Mouse (Mus musculus) intestine, postnatal 0 days (tissue): ENCODE measurements around the gene Cryzl2. TPM values are rescaled to one million over a fixed set of nuclear protein-coding genes. Genes with fewer than 3 reads are reported as not detected.

ENCODE experiments used
- ATAC-seq: fragments of 200-750 bp; cut with Nextera tagmentation; 2 replicates; pipeline ENCODE4 v1.8.0; 2017; ENCODE audit warnings: mild to moderate bottlenecking, moderate TSS enrichment, moderate library complexity
- H3K27ac ChIP-seq: fragments of 300-500 bp; sonication (generic); 2 replicates; pipeline ENCODE4 v1.5.1; 2014; ENCODE audit warnings: mild to moderate bottlenecking, low read depth, low read length, moderate library complexity
- H3K27me3 ChIP-seq: fragments of 300-500 bp; sonication (generic); replicated peaks from 2 replicates; pipeline ENCODE4 v1.6.1; 2014; ENCODE audit warnings: low read length, mixed read lengths; ENCODE audit not compliant: control insufficient read depth, insufficient read depth
- H3K36me3 ChIP-seq: fragments of 300-500 bp; sonication (generic); 2 replicates; pipeline ENCODE4 v1.6.1; 2014; ENCODE audit warnings: mild to moderate bottlenecking, moderate library complexity; ENCODE audit not compliant: control insufficient read depth, insufficient read depth
- H3K4me1 ChIP-seq: fragments of 300-500 bp; sonication (generic); replicated peaks from 2 replicates; pipeline ENCODE4 v1.6.1; 2014; ENCODE audit warnings: antibody characterized with exemption, low read length, mixed read lengths; ENCODE audit not compliant: control insufficient read depth, insufficient read depth
- H3K4me2 ChIP-seq: fragments of 300-500 bp; sonication (generic); replicated peaks from 2 replicates; pipeline ENCODE4 v1.6.1; 2014; ENCODE audit warnings: low read depth, mild to moderate bottlenecking, moderate library complexity
- H3K4me3 ChIP-seq: fragments of 300-500 bp; sonication (generic); 2 replicates; pipeline ENCODE4 v1.5.1; 2014; ENCODE audit warnings: low read depth, low read length
- H3K9ac ChIP-seq: fragments of 300-500 bp; sonication (generic); 2 replicates; pipeline ENCODE4 v1.6.1; 2014; ENCODE audit warnings: mild to moderate bottlenecking, low read depth, low read length
- H3K9me3 ChIP-seq: fragments of 300-500 bp; sonication (generic); 2 replicates; pipeline ENCODE4 v1.6.1; 2016; ENCODE audit warnings: mixed run types; ENCODE audit not compliant: control insufficient read depth
- CTCF ChIP-seq: sonication (generic); IDR thresholded peaks from 2 replicates; pipeline ENCODE4 v1.5.1; 2016; ENCODE audit warnings: low read depth, mild to moderate bottlenecking, control low read depth, antibody characterized with exemption, moderate library complexity
- WGBS: fragments of 180-500 bp; shearing (Covaris S2); extraction: QIAGEN DNeasy Blood & Tissue Kit; methylation state at CpG from one replicate; pipeline ENCODE4 v1.1.7; 2014; 5-methylcytosine and 5-hydroxymethylcytosine counted together
- polyA plus RNA-seq: library from polyadenylated mRNA; unstranded; fragments of >200 nt; fragmentation: Nextera tagmentation; extraction: Ambion mirVana; gene quantifications from 2 replicates; pipeline ENCODE4 v1.2.1, GENCODE M21; 2015

Gene Cryzl2
- polyA plus RNA-seq, 1 experiment from 2014 or later = 8.8 TPM

DNA sequence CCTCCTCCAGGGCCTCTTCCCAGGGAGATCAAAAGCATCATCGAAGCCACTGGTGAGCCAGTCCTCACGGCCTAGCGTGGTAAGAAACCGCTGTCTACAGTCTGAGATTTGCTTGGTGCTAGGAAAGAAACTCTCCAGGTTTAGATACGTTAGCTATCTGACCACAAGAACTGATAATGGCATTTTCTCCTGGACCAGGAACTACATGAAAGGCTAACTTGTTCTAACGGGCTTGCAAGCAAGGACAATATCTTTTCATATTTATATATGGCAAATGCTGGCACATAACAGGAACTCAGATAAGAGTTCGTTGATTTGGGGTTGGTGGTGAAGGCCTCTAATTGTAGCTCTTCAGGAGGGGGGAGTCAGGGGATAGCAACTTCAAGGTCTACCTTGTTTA lies 66.4 kb downstream of the Cryzl2 start:
- H3K4me1 ChIP-seq = 0 out of 2 replicates have a peak, but pooled peaks cover 3% of the 10 kb centered on the region
- H3K36me3 ChIP-seq = peaks cover 6% of the 10 kb centered on the region; the same call in 1 of the 2 replicates
- no peak for TF ChIP-seq CTCF
- H3K27ac ChIP-seq = peak overlapping the region; percentile 93; the same call in 1 of the 2 replicates
- WGBS = 49% methylated on average over 7 of the region's 7 CpGs
- H3K4me3 ChIP-seq = no peak overlapping the region
- ATAC-seq = no peak
- H3K4me2 ChIP-seq = no peak overlapping the region
- no peaks in the 10 kb centered on the region for H3K9me3 ChIP-seq
- no peak overlapping the region for H3K9ac ChIP-seq
- H3K27me3 ChIP-seq = no peaks in the 10 kb centered on the region

DNA sequence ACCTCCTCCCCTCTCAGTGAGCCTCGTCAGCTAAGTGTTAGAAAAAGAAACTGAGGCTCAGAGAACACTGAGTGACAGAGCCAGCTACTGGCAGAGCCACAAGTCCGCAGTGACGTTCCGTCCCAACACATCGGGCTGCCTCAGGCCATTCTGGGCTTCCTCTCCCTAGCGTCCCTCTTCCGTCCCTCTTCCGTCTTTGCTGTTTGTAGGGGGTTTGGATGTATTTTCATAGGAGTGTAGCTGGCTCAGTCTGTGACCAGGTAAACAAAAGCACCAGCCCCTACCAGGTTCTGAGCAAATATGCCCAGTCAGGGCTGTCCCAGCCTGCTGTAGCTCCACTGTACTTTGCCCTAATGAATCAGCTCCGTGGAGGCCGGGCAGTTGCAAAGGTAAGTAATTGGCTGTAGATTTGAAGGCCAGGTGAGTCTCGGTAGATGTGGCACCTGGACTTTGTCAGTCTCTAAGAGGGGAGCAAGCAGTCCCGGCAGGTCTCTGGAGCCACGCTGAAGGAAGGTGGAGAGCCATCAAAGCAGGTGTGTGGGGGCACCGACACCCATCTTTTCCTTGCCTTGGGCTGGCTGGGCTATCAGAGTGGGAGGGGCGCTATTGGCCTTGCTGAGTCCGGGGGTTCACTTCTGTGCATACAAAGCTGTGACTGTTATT lies 67.4 kb downstream of the Cryzl2 start:
- H3K4me1 ChIP-seq = 0 out of 2 replicates have a peak, but pooled peaks cover 5% of the 10 kb centered on the region
- peaks cover 6% of the 10 kb centered on the region; the same call in 1 of the 2 replicates for H3K36me3 ChIP-seq
- H3K4me2 ChIP-seq = peak overlapping the region; percentile 60
- 42% methylated on average over 16 of the region's 16 CpGs for WGBS
- H3K9me3 ChIP-seq = no peaks in the 10 kb centered on the region
- no peak for TF ChIP-seq CTCF
- peak overlapping the region; percentile 93 for H3K27ac ChIP-seq
- peak overlapping the region; percentile 31 for H3K4me3 ChIP-seq
- no peaks in the 10 kb centered on the region for H3K27me3 ChIP-seq
- peak overlapping the region; percentile 54 for H3K9ac ChIP-seq
- ATAC-seq = peak; percentile 96

DNA sequence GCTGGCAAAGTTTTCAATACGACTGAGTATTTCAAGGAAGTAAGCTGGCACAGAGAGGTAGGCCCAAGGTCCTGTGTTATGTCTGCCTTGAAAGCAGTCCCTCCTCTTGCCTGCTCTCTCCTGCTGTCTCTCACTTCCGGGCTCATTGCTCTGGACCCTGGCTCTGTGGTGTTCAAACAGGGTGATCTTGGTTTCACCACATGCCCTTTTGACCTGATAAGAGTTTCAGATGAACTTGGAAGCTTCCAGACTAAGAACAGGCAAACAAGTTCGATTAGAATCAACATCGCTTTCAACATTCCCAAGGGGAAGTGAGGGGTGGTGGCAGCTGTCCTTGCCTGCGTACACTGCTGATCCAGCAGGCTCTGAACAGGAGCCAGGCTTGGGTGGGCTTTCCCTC lies 68.2 kb downstream of the Cryzl2 start:
- peaks cover 8% of the 10 kb centered on the region; the same call in 1 of the 2 replicates for H3K36me3 ChIP-seq
- peak overlapping the region; percentile 54 for H3K9ac ChIP-seq
- no peak for TF ChIP-seq CTCF
- WGBS = 26% methylated on average over 5 of the region's 5 CpGs
- H3K4me2 ChIP-seq = peak overlapping the region; percentile 60
- peak overlapping the region; percentile 93 for H3K27ac ChIP-seq
- H3K4me3 ChIP-seq = peak overlapping the region; percentile 31
- H3K4me1 ChIP-seq = 0 out of 2 replicates have a peak, but pooled peaks cover 5% of the 10 kb centered on the region
- no peaks in the 10 kb centered on the region for H3K27me3 ChIP-seq
- peak; percentile 87 for ATAC-seq
- H3K9me3 ChIP-seq = no peaks in the 10 kb centered on the region

DNA sequence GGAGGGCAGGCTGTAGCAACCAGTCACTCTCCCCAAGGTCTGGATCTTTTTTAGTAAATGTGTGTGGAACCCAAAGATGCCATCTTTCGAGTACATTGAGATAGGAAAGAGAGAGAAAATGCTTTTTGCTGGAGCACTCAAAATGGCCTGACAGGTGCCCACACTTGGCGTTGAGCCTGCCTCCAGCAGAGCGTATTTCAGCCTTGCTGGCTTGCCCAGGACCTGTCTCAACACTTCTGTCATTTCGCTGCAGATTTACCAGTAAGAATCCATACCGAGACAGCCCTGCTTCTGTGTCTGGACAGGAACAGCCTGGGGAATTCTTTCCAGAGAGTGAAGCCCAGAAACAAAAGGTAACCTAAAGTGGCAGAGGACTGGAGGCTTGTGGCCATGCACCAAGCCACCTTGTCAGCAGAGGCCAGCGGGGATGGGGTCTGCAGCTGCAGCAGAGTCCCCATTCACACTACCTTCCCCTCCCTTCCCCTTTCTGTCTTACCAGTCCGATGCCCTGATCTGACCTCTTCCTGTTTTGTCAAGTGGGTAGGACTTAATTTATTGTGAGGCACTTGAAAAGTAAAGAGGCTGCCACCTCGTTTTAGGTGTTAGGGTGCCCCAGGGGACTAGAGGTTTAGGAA lies 74.6 kb downstream of the Cryzl2 start:
- ATAC-seq = no peak
- H3K36me3 ChIP-seq = peaks cover 50% of the 10 kb centered on the region
- 64% methylated on average over 8 of the region's 8 CpGs for WGBS
- 0 out of 2 replicates have a peak, but pooled peaks cover 2% of the 10 kb centered on the region for H3K4me1 ChIP-seq
- H3K27ac ChIP-seq = no peak overlapping the region
- H3K27me3 ChIP-seq = no peaks in the 10 kb centered on the region
- H3K4me3 ChIP-seq = no peak overlapping the region
- H3K4me2 ChIP-seq = no peak overlapping the region
- H3K9me3 ChIP-seq = no peaks in the 10 kb centered on the region
- H3K9ac ChIP-seq = no peak overlapping the region
- TF ChIP-seq CTCF = no peak

DNA sequence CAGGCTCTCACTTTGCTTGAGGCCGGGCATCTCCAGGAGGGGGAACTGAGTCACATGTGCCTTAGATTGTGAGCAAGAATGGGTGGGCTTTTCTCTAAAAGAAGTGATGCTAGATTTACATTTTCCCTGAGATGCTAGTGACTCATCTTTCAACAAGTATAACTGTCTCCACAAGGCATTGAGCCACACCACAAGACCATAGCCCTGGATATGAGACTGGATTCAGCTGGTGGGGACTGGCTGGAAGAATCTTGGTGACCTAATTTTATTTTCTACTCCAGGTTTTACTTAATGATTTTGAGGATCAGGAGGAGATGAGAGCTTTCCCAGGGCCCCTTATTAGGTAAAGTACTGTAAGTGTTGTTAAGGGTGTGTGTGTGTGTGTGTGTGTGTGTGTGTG lies 77.2 kb downstream of the Cryzl2 start:
- no peaks in the 10 kb centered on the region for H3K9me3 ChIP-seq
- H3K36me3 ChIP-seq = peaks cover 50% of the 10 kb centered on the region
- TF ChIP-seq CTCF = no peak
- no peak overlapping the region for H3K27ac ChIP-seq
- H3K4me1 ChIP-seq = no peaks in the 10 kb centered on the region
- no peak for ATAC-seq
- no peak overlapping the region for H3K4me3 ChIP-seq
- H3K4me2 ChIP-seq = no peak overlapping the region
- H3K27me3 ChIP-seq = no peaks in the 10 kb centered on the region
- 96% methylated on average over 1 of the region's 1 CpGs for WGBS
- H3K9ac ChIP-seq = no peak overlapping the region

DNA sequence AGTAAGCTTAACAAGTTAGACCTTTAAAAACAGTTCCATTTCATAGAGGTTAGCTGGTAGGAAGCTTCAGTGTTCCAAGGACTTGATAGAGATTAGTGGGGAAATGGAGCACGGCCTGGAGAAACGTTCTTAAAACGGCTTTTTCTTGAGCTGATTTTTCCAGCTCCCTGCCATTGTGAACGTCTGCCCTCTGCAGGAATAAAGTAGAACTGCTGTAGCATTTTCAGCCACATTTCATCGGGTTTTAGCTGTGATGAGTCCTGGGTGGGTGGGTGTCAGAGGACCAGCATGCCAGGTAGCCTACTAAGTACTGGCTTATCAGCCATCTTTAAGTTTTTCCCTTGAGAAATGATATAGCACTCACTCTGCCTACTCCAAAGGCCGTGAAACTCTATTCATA lies 78.1 kb downstream of the Cryzl2 start:
- Histone ChIP-seq H3K9ac (no peak overlapping the region), H3K9me3 (no peaks in the 10 kb centered on the region), H3K36me3 (peaks cover 54% of the 10 kb centered on the region), H3K4me1 (no peaks in the 10 kb centered on the region), H3K27me3 (no peaks in the 10 kb centered on the region), H3K4me3 (no peak overlapping the region), H3K27ac (no peak overlapping the region), H3K4me2 (no peak overlapping the region)
- ATAC-seq = no peak
- 10% methylated on average over 6 of the region's 6 CpGs for WGBS
- peak; percentile 91 for TF ChIP-seq CTCF
